Mouse (Mus musculus) layer of hippocampus, adult 9-11 months (tissue): ENCODE measurements around the gene Arrdc5.

Experiments used
- DNase-seq: peaks from one replicate; pipeline ENCODE4 v3.0.0; 2022

Arrdc5 gene

DNA sequence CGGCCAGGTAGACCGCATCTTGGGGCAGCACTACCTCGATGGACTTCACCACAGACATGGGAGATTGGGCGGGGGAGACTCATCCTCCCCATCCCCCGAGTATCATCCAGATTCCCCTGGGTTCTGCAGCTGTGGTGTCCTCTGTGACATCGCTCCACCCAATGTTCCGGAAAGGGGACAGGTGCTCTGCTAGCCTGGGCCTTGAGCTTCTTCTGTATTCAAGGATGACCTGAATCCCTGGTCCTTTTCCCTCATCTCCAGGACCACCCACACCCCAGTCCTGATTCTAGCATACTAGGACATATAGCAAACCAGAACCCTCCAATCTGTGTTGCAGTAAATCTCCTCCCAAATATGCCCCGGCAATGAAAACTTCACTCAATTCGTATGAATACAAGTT, at the start of gene Arrdc5:
Gene Arrdc5, minus strand, starts transcription at position 101 of the 400 bp plus-strand sequence.
- DNase-seq: no peak

DNA sequence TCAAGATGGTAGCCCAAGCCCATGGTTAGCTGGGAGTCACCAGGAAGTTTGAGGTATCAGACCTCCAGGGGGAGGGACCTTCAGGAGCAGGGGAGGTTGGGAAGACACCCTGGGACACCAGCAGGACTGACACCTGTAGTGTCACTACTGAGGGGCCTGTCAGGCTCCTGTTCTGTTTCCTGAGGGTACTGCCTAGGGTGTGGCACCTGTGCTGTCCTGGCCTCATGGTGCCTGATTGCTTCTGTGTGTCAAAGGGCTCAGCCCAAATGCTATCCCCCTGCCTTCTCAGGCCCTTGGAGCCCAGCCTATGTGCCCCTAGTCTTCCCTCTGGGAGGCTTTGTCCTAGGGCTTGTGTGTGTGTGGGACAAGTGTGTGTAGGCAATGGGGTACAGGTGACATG, 48.5 kb upstream of the Arrdc5 start:
- no peak for DNase-seq

DNA sequence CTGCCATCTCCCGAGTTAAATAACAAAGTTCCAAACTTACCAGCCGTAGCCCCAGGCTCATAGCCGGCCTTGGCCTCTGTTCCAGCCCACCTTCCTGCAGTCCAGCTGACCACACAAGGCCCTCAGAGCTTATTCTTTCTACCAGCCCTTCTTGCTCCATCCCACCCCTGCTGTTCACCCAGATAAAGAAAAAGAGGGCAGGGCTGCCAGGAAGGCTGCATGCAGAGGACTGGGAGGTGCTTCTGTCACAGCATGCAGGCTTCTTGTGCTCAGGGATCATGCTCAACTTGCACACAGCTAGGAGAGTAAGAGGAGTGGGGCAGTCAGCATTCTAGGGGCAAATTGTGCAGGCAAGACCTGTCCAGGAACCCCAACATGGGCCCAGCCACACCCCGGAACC, 48.0 kb upstream of the Arrdc5 start:
- no peak for DNase-seq

DNA sequence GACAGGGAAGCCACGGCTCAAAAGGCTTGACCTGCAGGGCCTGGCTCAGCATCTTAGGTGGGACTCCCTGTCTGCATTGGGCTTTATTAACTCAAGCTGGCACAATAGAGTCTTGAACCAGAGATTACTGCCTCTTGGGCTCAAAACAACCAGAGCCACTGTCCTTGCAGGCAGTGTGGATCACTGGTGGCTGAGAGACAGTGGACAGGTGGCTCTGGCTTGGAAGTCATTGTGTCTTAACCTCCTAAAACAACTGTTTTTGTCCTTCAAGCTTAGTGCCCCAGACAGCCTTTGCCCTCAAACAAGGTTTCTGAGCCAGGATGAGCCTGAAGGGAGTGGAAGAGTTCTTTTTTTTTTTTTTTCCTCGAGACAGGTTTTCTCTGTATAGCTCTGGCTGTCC, 45.3 kb upstream of the Arrdc5 start:
- DNase-seq: no peak

DNA sequence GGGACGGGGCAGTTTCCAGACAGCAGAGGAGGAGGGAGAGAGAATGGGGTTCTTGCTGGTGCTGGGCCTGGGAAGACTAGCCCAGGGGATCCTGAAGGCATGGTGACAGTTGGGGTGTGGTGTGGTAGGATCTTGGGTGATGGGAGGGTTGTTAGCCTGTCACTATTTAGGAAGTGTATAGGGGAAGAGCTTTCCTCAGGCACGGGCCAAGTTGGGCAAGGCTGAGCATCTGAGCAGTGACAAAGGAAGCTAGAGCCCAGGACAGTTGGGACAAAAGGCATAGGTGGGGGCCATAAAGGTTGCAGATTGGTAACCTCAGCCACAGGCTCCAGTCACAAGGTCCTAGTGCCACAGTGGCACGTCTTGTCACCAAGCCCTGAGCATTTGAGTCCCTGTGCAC, 43.4 kb upstream of the Arrdc5 start:
- no peak for DNase-seq

DNA sequence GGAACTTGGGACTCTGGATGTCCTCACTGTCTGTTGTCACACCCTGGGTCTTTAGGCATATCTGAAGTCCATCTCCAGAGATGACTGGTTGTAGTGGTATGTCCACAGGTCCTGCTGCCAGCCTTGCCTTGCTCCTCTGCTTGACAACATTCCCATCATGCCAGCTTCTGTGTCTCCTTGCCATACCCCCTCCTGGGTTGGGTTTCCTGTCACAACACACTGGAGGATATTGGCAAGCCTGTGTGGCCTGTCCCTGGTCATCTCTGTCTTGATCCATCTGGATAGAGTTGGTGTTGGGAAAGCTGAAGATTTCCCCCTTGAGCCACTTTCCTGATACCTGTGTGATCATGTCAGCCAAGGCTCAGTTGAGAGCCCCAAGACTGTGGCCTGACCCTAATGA, 40.6 kb upstream of the Arrdc5 start:
- no peak for DNase-seq

DNA sequence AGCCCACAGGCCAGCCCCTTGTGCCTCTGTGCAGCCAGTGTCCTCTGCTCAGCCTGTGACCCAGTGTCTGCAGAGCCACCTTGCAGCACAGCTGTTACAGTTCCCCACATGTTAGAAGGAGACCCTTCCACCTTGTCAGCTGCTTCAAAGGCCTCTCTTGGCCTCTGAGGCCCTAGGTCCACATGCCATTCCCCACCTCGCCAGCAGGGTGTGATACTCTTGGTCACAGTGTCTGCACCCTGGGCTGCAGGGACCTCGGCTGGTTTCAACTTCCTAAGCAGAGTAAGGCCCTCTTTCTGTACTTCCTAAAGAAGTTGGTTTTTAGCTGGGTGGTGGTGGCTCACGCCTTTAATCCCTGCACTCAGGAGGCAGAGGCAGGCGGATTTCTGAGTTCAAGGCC, 38.8 kb upstream of the Arrdc5 start:
- DNase-seq: no peak

DNA sequence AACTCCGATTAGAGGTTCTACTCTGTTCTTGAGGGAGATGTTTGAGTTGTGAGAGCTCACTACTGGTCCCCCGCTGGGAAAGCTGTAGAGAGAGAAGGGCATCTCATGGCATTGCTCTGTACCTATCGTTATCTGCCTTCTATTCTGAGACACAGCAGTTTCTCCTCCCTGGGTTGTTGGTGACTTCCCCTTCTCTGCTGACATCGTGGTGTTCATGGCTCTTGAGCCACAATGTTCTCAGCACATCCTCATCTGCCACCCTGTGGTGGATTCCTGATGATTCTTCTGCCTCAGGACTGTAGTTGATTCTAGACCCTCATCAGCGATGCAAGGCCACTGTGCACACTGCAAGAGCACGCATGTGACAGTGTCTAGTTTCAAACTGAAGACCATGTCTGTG, 37.7 kb upstream of the Arrdc5 start:
- DNase-seq: no peak

DNA sequence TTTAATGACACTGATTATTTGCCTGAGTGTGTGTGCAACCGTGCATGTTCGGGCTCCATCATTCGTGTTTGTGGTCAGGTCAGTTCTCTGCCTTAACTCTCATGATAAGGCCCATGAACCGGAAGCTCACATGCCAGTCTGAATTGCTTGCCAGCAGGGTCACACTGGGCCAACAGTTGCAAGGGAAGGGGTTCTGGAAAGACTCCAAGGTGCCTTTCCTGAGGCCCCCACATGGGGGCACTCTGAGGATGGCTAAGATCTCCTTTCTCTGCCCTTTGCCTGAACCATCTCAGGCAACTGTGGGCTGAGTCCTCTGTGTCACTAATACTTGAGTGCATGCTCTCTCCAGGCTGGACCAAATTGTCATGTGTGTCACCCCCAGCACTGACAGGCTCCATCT, 37.1 kb upstream of the Arrdc5 start:
- DNase-seq: peak; percentile 45

DNA sequence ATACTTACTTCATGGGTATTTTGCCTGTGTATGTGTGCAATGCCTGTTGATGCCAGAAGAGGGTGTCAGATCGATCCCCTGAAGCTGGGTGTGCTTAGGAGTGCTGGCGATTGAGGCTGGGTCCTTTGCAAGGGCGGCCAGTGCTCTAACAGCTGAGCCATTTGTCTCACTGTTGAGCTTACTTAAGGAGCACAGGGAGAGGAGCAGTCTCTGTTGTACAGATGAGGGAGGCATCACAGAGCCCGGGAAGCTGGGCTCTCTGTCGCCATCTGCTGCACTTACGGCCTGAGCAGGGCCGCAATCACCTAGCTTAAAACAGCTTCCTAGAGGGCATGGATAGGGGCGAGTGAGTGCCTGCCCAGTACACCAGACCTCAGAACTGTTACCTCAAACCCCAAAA, 32.9 kb upstream of the Arrdc5 start:
- DNase-seq: no peak

DNA sequence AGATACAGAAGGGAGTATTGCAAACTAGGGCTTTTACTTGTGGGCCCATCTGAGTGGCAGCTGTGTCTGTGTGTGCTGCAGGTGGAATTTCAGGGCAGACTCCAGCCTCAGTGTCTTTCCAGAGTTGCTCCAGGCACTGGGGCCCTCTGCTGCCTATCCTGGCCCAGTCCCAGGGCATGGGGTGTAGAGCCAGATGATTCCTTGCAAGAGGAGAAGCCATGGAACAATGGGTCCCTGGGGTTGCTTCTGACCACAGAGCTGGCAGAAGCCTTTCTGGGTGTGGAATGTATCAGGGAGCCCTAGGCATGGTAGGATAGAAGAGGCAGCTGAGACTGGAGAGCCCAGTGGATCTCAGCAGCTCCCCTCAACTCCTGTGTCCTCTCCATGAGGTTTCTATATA, 31.2 kb upstream of the Arrdc5 start:
- no peak for DNase-seq

DNA sequence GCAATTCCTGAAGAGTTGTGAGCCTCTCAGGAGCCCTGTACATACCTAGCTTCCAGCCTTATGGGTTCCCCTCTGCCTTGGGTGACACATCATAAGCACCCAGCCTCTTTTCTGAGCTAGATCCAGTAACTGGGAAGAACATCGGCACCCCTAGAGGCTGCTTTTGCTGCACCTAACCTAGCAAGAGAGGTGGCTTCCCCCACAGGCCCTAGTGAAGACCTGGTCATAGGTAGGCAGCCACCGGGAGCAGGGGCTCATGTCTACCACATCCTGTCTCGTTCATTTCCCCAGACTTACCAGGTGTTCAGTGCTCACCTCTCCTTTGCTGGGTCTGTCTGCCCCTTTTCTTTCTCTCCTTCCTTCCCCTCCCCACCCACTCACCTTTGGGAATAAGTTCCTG, 30.3 kb upstream of the Arrdc5 start:
- DNase-seq: no peak

DNA sequence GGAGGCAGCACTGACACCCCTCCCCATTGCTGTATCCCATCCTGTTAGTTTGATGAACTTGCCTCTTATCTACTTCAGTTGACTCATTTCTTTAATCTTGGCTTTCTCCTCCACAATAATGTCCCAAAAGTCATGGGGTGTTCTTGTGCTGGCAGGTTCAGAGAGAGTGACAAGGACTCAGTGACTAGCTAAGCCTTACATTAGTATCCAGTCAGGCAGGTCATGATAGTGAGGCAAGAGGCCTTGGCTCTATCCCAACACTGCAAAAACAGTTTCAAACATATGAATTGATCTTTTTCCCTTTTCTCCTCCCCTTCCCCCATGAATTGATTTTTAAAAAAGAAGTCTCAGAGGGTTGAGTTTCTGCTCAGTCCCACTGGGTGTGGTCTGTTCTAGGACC, 29.2 kb upstream of the Arrdc5 start:
- DNase-seq: no peak

DNA sequence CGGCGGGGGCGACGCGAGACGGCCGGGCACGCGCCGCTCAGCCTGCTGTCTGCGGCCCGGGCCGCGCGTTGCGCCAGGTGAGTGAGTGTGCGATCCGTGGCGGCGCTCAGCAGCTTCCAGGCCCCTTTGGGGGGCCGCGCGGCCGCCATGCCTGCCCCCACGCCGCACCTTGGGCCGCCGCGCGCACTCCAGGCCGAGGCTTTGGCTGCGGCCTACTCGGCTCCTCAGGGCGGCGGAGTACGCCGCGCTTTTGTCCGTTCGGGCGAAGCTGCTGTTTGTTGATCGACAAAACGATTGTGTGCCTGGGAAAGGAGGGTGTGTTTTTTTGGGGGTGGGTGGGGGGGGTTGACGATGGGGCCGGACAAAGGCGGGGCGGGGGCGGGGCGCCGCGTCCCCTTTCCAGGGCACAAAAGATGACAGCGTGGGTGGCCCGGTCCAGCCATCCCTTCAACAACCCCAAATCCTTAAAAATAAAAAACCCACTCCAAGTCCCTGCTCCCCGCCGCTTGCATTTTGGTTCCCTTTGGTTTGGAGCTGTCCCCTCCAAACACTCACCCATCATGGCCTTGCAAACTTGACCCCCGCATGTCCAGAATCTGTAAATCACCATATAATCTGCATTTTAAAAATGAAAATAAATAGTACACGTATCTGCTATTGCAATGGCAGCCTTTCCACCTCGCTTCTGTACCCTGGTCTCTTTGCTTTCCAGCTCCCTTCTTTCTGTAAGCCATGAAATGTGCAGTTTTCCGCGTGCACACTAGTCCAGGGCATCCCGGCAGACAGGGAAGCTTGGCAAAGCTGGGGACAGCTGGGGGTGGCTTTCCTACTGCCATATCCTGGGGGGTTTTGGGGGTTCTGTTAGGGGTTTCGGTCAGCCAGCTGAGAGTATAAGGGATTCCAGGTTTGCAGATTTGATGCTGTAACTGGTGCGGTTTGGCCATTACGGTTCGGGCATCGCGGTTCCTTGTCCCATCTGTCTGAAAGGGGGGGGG, 26.4 kb upstream of the Arrdc5 start:
- no peak for DNase-seq

DNA sequence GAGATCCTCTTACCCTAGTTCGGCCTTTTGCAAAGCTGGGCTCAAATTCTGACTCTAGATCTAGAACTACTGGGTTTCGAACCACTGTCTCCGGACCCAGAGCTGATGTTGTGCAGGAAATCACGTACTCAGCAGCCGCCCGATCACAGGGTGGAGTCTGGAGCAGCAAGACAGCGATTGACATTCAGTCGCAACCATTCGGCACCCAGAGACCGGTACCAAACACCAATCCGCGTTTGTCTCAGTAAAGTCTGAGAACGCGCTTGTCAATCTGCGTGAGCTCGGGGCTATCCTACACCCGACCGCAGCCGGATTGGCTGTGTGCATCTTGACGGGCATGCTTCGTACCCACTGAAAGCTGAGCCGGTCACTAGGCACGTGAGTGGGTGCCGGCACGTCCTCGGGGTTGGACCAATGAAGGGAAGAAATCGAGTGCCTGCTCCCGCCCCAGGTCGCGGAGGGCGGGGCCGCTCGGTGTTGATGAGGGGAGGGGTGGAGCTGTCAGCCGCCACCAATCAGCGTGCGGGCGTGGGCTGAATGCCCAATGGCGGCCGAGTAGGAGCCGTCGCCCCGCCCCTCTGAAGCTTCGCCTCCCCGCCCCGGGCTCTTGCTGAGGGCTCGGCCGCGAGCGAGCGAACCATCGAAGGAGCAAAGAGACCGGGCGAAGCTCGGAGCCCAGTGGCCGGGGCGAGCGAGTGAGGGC, 25.5 kb upstream of the Arrdc5 start, which contains the start of gene Kdm4b:
Gene Kdm4b, plus strand, starts transcription at position 613 of the 703 bp plus-strand sequence.
- DNase-seq: peak; percentile 100

DNA sequence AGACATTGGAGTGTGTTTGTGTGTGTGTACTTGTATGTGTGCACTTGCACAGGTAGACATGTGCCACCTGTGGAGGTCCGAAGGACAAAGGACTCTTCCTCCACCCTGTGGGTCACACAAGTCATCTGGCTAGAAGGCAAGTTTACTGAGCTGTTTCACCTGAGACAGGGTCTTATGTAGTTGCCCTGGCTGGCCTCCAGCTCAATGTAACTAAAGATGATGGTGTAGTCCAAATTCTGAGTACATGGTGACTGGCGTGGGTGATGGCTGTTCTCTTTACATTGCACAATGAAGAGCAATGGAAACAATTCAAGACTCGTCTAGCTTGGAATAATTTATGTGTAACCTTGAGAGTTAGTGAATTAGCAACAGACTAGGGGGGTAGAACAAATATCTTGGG, 24.3 kb upstream of the Arrdc5 start:
- no peak for DNase-seq

DNA sequence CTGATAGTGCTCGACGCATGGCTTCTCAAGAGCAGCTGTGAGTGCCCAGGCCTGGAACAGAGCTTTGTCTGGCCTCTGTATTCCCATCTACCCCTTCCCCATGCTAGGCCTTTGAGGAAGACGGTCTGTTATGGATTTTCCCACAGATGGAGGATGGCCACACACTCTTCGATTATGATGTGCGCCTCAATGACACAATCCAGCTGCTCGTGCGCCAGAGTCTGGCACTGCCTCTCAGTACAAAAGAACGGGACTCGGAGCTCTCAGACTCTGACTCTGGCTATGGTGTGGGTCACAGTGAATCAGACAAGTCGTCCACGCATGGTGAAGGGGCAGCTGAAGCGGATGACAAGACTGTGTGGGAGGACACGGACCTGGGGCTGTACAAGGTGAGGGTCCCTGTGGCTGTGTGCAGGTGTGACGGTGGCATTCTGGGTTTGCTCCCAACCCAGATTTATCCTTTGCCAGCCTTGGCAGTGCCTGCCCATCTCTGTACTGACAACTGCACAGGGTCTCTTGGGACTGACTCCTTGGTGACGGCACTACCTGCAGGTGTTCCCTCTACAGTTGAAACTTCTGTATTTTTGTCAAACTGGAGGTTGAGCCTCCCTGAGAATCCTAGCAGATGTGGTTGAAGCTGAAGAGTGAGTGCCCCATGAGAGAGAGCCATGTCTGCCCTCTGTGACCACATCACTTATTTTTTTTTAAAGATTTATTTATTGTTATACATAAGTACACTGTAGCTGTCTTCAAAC, 9.3 kb upstream of the Arrdc5 start:
- no peak for DNase-seq

DNA sequence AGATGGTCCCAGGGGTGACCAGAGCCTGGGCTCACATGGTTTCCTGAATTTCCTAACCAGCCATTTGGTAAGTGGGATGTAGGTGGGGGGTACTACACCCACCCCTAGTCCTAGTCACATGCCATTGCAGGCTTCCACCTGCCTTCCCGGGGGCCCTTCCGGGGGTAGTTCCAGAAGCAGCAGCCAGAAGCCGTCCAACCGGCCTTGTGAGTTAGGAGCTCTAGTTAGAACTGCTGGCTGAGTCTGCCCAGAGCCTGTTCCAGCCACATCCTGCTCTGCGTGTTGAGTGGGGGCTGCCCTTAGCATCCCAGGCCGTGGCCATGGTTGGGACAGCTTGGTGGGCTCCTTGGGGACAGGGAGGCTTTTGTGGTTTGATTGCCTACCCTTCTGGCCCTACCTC, 8.0 kb upstream of the Arrdc5 start:
- DNase-seq: no peak

DNA sequence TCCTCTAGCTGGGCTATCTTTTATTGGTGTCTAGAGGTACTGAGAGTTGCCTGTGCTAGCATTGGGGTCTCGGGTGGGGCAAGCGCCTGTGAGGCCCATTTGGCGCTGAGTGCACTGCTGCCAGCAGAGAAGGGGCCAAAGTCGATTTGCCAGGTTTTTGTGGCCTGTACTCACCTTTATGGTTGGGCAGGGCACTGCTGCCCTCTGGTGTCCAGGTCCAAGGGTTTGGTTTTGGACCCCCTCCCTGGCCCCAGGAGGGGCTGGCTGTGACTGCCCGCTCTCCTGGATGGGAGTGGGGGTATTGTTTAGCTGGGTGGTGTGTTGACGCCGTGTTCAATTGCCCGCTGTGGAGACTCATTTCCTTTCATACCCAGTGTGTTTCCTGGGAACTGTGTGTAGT, 5.7 kb upstream of the Arrdc5 start:
- no peak for DNase-seq

DNA sequence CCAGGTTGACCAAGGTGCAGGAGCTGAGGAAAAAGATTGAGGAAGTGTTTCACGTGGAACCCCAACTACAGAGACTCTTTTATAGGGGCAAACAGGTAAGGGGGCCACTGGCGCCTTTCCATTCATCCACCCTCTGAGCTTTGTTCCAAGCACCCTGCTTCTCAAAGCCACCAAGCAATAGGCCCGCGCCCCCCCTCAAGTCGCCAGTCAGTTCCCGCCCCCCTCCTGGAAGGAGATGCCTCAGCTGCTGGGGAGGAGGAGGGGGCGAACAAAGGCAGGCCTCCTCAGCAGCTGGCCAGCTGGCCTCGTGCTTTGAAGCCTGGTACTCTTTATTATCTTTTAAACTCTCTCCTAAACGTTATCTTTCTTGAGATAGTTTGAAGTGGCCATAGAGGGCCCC, 5.1 kb upstream of the Arrdc5 start:
- DNase-seq: no peak

DNA sequence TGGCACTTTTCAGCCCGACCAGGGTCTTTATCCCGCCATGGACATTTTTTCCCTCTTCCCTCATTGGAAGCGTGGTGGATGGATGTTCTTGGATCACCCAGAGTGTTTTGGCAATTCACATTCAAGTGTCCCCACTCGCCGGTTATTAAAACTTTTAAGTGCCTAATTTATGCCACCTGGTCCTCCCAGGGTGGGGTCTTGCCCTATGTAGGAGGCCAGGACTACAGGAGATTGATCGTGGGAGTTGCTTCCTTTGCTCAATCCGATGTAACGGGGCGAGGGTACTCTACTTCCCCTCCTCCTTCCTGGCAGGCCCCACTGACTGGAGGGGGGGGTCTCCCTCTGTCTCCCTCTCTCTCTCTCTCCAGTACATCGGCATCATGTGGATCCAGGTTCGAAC, 4.6 kb upstream of the Arrdc5 start:
- DNase-seq: no peak

DNA sequence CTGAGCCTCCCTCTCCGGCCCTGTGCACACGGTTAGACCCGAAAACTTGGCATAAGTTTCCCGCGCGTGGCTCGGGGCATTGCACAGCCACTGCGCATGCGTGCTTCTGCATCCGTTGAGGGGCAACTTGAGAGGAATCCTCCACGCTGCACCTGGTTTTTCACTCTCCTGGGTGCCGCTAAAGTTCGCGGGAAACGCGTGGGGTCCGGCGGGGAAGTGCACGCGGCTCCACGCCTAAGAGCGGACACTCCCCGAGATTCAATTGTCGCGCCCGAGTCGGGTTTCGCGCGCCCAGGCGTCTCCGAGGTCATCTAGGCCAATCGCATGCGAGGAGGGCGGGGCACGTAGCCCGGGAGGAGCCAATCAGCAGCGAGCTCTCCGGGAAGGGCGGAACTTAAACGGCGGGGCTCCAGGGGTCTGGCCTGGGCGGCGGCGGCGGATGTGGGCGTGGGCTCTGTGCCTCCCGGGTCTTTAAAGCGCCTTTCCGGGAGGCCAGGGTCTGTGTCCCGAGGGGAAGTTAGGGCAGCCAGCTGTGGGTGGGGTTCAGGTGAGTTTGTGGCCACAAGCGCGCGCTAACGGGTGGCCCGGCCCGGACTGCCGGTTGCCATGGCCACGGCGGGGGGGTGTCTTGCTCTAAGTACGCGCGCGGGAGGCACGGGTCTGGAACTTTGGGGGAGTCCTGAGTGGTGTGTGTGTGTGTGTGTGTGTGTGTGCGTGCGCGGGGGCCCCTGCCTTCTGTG, 3.9 kb upstream of the Arrdc5 start:
- peak; percentile 92 for DNase-seq
